Mouse (Mus musculus) right cerebral cortex, postnatal 25 days (tissue): ENCODE results near the gene Crebbp.

ENCODE experiments used
- DNase-seq: peaks from one replicate; pipeline ENCODE4 v3.0.0; 2022

Gene Crebbp

GRCm38 (mm10) chr16:4041646-4042045 lies 172.2 kb downstream of the Crebbp start:
- DNase-seq = no peak

GRCm38 (mm10) chr16:4040206-4040605 lies 173.6 kb downstream of the Crebbp start:
- no peak for DNase-seq

GRCm38 (mm10) chr16:4037690-4038089 lies 176.1 kb downstream of the Crebbp start:
- no peak for DNase-seq

- no peak for DNase-seq
Observed at GRCm38 (mm10) chr16:4036807-4037206, 177.0 kb downstream of the Crebbp start, which contains the start of gene Dnase1. TSS of gene Dnase1 (plus strand) at chr16:4036942.

GRCm38 (mm10) chr16:4035575-4035974 lies 178.2 kb downstream of the Crebbp start:
- DNase-seq = no peak

- DNase-seq = no peak
Observed at GRCm38 (mm10) chr16:4034476-4034875, 179.3 kb downstream of the Crebbp start.

- no peak for DNase-seq
Observed at GRCm38 (mm10) chr16:4033971-4034370, 179.8 kb downstream of the Crebbp start.

GRCm38 (mm10) chr16:4032341-4032748 lies 181.5 kb downstream of the Crebbp start:
- DNase-seq = no peak

GRCm38 (mm10) chr16:4031441-4032274 lies 182.1 kb downstream of the Crebbp start:
- DNase-seq = no peak
